Mouse (Mus musculus) myocyte (in vitro differentiated cells): Measurements from ENCODE around the gene Zfp868. TPM values are rescaled to one million over a fixed set of nuclear protein-coding genes. Genes with fewer than 3 reads are reported as not detected.
A peak's percentile ranks its signal among the peaks of the same experiment; 100 is the strongest.
"Not testable (repeated sequence)": the region's sequence is repeated elsewhere in the genome, so short reads cannot be mapped to it uniquely, and the experiment has no call there.

Experiments used
- H3K27me3 ChIP-seq: one replicate; pipeline ENCODE4 v1.6.1; 2011; ENCODE audit not compliant: control insufficient read depth, insufficient read depth, insufficient read length
- H3K36me3 ChIP-seq: one replicate; pipeline ENCODE4 v1.6.1; 2011; ENCODE audit not compliant: control insufficient read depth, insufficient read depth
- H3K4me2 ChIP-seq: one replicate; pipeline ENCODE4 v1.6.1; 2011; ENCODE audit warnings: low read depth, control low read depth
- H3K4me3 ChIP-seq: one replicate; pipeline ENCODE4 v1.5.1; 2011; ENCODE audit warnings: mild to moderate bottlenecking, control low read depth, moderate library complexity
- H3K79me2 ChIP-seq: one replicate; pipeline ENCODE4 v1.6.1; 2011; ENCODE audit not compliant: control insufficient read depth, insufficient read depth
- H3ac ChIP-seq: one replicate; pipeline ENCODE4 v1.6.1; 2011; ENCODE audit not compliant: control insufficient read depth, insufficient read length
- CEBPB ChIP-seq: IDR thresholded peaks from 2 replicates; pipeline ENCODE4 v1.6.1; 2011; ENCODE audit warnings: mild to moderate bottlenecking, moderate library complexity; ENCODE audit not compliant: poor library complexity, insufficient read depth, severe bottlenecking
- E2F4 ChIP-seq: IDR thresholded peaks from one replicate; pipeline ENCODE4 v1.6.1; 2011; ENCODE audit warnings: mild to moderate bottlenecking, control low read depth, moderate library complexity; ENCODE audit not compliant: insufficient read depth
- MAX ChIP-seq: IDR thresholded peaks from one replicate; pipeline ENCODE4 v1.6.1; 2011; ENCODE audit warnings: low read depth, mild to moderate bottlenecking, control low read depth
- MYOD1 ChIP-seq, 3 experiments: IDR thresholded peaks; one replicate each; pipeline ENCODE4 v1.6.1; 2011; ENCODE audit warnings: control low read depth in 2 of 3, low read depth in 2 of 3, mild to moderate bottlenecking in 2 of 3, moderate library complexity in 1 of 3; ENCODE audit not compliant: insufficient read length in 2 of 3, control insufficient read depth in 1 of 3
- MYOG ChIP-seq, 3 experiments: IDR thresholded peaks; one replicate each; pipeline ENCODE4 v1.6.1; 2011; ENCODE audit warnings: control low read depth in 2 of 3, low read depth in 2 of 3, mild to moderate bottlenecking in 2 of 3; ENCODE audit not compliant: insufficient read length in 2 of 3, control insufficient read depth in 1 of 3, insufficient read depth in 1 of 3
- POLR2A ChIP-seq: IDR thresholded peaks from one replicate; pipeline ENCODE4 v1.6.1; 2011; ENCODE audit warnings: low read depth, mild to moderate bottlenecking, control low read depth, moderate library complexity; ENCODE audit not compliant: insufficient read length
- POLR2AphosphoS2 ChIP-seq: IDR thresholded peaks from one replicate; pipeline ENCODE4 v1.6.1; 2011; ENCODE audit warnings: low read depth, control low read depth; ENCODE audit not compliant: insufficient read length
- REST ChIP-seq: IDR thresholded peaks from one replicate; pipeline ENCODE4 v1.6.1; 2011; ENCODE audit warnings: mild to moderate bottlenecking, control low read depth, moderate library complexity; ENCODE audit not compliant: insufficient read depth, insufficient read length
- SRF ChIP-seq: IDR thresholded peaks from one replicate; pipeline ENCODE4 v1.6.1; 2011; ENCODE audit warnings: low read depth; ENCODE audit not compliant: control insufficient read depth, insufficient read length
- TCF12 ChIP-seq: IDR thresholded peaks from one replicate; pipeline ENCODE4 v1.6.1; 2011; ENCODE audit warnings: mild to moderate bottlenecking, control low read depth; ENCODE audit not compliant: poor library complexity, insufficient read depth, severe bottlenecking
- TCF3 ChIP-seq: IDR thresholded peaks from one replicate; pipeline ENCODE4 v1.6.1; 2011; ENCODE audit warnings: low read depth, control low read depth; ENCODE audit not compliant: insufficient read length
- USF1 ChIP-seq: IDR thresholded peaks from one replicate; pipeline ENCODE4 v1.6.1; 2011; ENCODE audit warnings: low read depth, mild to moderate bottlenecking, control low read depth, moderate library complexity
- polyA plus RNA-seq: library from polyadenylated mRNA; unstranded; fragments of >200 nt; fragmentation: generic; extraction: Trizol; gene quantifications from one replicate; pipeline ENCODE4 v1.2.1, GENCODE M21; 2012; ENCODE audit warnings: missing spikeins

Zfp868 gene
- 3.1 TPM for polyA plus RNA-seq

- TF ChIP-seq POLR2A = peak; percentile 78
- TF ChIP-seq REST = no peak
- TF ChIP-seq POLR2AphosphoS2 = peak; percentile 90
- TF ChIP-seq SRF = peak; percentile 41
- TF ChIP-seq TCF3 = no peak
- peak in 1 of 3 experiments; percentile 20 for TF ChIP-seq MYOG (IDR thresholded peaks at IDR 0.05; ENCODE audit: control insufficient read depth in 1 of 3, insufficient read depth in 1 of 3, insufficient read length in 2 of 3, low read depth in 2 of 3)
- TF ChIP-seq TCF12 = no peak
- H3K27me3 ChIP-seq = no peaks in the 10 kb centered on the region
- H3K4me3 ChIP-seq = peak within 1 kb of the TSS; percentile 42
- H3K79me2 ChIP-seq = peaks cover 37% of the 10 kb centered on the region
- peak within 1 kb of the TSS; percentile 94 for H3K4me2 ChIP-seq
- peak within 1 kb of the TSS; percentile 67 for H3ac ChIP-seq
- H3K36me3 ChIP-seq = no peaks in the 10 kb centered on the region
Measured at GRCm38 (mm10) chr8:69625095-69625789, at the start of gene Zfp868. Gene Zfp868, minus strand, starts transcription at chr8:69625548.

GRCm38 (mm10) chr8:69665051-69665450, 39.7 kb upstream of the Zfp868 start:
- H3K36me3 ChIP-seq, H3K4me2 ChIP-seq, H3K27me3 ChIP-seq, H3K79me2 ChIP-seq, H3ac ChIP-seq, H3K4me3 ChIP-seq: not testable (repeated sequence)

GRCm38 (mm10) chr8:69661294-69661693, 35.9 kb upstream of the Zfp868 start:
- no peak for TF ChIP-seq TCF12
- TF ChIP-seq SRF = no peak
- no peak for TF ChIP-seq MYOD1 (IDR thresholded peaks at IDR 0.05; ENCODE audit: control insufficient read depth in 1 of 3, insufficient read length in 2 of 3, low read depth in 2 of 3)
- no peak for TF ChIP-seq CEBPB
- no peak for TF ChIP-seq REST
- TF ChIP-seq MYOG (IDR thresholded peaks at IDR 0.05; ENCODE audit: control insufficient read depth in 1 of 3, insufficient read depth in 1 of 3, insufficient read length in 2 of 3, low read depth in 2 of 3) = no peak
- TF ChIP-seq MAX = no peak
- TF ChIP-seq POLR2AphosphoS2 = no peak
- no peak for TF ChIP-seq USF1
- TF ChIP-seq E2F4 = no peak
- TF ChIP-seq TCF3 = no peak
- TF ChIP-seq POLR2A = no peak

GRCm38 (mm10) chr8:69654358-69654981, 29.1 kb upstream of the Zfp868 start, which contains the start of gene Zfp964:
Gene Zfp964, plus strand, starts transcription at chr8:69654479.
- no peak for TF ChIP-seq E2F4
- no peak for TF ChIP-seq REST
- peak; percentile 85 for TF ChIP-seq POLR2AphosphoS2
- TF ChIP-seq TCF3 = no peak
- no peak for TF ChIP-seq CEBPB
- TF ChIP-seq USF1 = no peak
- no peak for TF ChIP-seq SRF
- no peak for TF ChIP-seq MAX
- TF ChIP-seq MYOD1 (IDR thresholded peaks at IDR 0.05; ENCODE audit: control insufficient read depth in 1 of 3, insufficient read length in 2 of 3, low read depth in 2 of 3) = no peak
- TF ChIP-seq POLR2A = peak; percentile 94
- peak in 1 of 3 experiments; percentile 27 for TF ChIP-seq MYOG (IDR thresholded peaks at IDR 0.05; ENCODE audit: control insufficient read depth in 1 of 3, insufficient read depth in 1 of 3, insufficient read length in 2 of 3, low read depth in 2 of 3)
- TF ChIP-seq TCF12 = no peak
- H3K4me2 ChIP-seq = peak within 1 kb of the TSS; percentile 79
- H3K27me3 ChIP-seq = no peaks in the 10 kb centered on the region
- H3ac ChIP-seq = peak within 1 kb of the TSS; percentile 12
- H3K4me3 ChIP-seq = peak within 1 kb of the TSS; percentile 24
- H3K79me2 ChIP-seq = no peaks in the 10 kb centered on the region
- H3K36me3 ChIP-seq = no peaks in the 10 kb centered on the region

More at GRCm38 (mm10) chr8:69661294-69661693, 35.9 kb upstream of the Zfp868 start:
- no peak overlapping the region for H3K4me2 ChIP-seq
- H3K27me3 ChIP-seq = no peaks in the 10 kb centered on the region
- H3K79me2 ChIP-seq = no peaks in the 10 kb centered on the region
- H3K36me3 ChIP-seq = no peaks in the 10 kb centered on the region
- H3K4me3 ChIP-seq = no peak overlapping the region
- no peak overlapping the region for H3ac ChIP-seq
